Mouse (Mus musculus): ENCODE data around the gene Klk1b4.
"Not testable (repeated sequence)": the region's sequence is repeated elsewhere in the genome, so short reads cannot be mapped to it uniquely, and the experiment has no call there.

Gene Klk1b4

DNA sequence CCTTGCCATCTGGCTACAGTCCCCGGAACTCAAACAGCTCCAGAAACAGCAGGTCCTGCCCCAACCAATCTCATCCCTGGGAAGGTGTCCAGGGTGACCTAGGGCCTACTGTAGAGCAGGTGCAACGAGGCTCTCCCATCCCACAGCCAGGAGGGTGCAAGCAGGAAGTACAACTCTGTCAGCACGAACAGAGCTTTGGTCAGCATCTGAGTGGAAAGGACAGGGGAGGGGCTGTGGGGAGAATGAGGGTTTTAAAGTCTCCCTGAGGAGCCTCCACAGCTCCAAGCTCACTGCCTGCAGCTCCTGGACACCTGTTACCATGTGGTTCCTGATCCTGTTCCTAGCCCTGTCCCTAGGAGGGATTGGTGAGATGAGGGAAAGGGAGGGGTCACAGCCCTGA, at the start of gene Klk1b4:
TSS of gene Klk1b4 (plus strand) at position 301 of the 400 bp plus-strand sequence.
- DNase-seq: not testable (repeated sequence)

- DNase-seq: no peak
Observed at GRCm38 (mm10) chr7:44179299-44180045, 27.8 kb upstream of the Klk1b4 start.

DNA sequence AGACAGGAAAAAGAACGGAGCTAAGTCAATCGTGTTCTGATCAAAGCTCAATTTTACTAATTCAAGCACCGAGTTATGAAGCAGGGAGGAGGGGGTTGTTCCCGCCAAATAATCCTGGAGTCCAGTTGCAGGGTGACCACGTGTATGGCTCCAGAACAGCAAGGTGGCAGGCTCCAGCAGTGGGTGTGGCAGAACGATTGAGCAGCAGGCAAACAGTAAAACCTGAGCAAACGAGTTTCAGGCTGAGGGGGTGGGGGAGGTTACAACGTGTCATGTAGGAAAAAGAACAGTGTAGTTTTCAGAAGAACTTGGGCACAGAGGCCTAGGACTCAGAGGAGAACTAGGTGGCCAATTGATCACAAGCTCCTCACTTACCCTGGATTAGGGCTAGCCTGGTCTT, 20.7 kb upstream of the Klk1b4 start:
- not testable (repeated sequence) for DNase-seq

DNA sequence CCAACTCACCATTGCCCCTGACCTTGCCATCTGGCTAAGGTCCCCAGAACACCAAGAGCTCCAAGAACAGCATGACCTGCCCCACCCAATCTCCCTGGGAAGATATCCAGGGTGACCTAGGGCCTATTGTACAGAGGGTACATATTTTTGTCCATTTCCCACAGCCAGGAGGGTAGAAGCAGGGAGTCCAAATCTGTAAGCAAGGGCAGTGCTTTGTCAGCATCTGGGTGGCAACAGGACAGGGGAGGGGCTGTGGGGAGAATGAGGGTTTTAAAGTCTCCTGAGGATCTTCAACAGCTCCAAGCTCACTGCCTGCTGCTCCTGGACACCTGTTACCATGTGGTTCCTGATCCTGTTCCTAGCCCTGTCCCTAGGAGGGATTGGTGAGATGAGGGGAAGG, 19.3 kb upstream of the Klk1b4 start, which contains the start of gene Klk1b24:
TSS of gene Klk1b24 (plus strand) at position 301 of the 400 bp plus-strand sequence.
- DNase-seq: not testable (repeated sequence)

- DNase-seq: not testable (repeated sequence)
Observed at GRCm38 (mm10) chr7:44193466-44193865, 13.8 kb upstream of the Klk1b4 start.

DNA sequence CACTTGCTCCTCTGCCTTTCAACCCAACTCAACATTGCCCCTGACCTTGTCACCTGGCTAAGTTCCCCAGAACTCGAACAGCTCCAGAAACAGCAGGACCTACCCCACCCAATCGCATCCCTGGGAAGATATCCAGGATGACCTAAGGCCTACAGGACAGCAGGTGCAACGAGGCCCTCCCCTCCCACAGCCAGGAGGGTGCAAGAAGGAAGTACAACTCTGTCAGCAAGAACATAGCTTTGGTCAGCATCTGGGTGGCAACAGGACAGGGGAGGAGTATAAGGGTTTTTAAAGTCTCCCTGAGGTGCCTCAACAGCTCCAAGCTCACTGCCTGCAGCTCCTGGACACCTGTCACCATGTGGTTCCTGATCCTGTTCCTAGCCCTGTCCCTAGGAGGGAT, 9.3 kb upstream of the Klk1b4 start, which contains the start of gene Klk1b3:
TSS of gene Klk1b3 (plus strand) at position 301 of the 400 bp plus-strand sequence.
- no peak for DNase-seq

DNA sequence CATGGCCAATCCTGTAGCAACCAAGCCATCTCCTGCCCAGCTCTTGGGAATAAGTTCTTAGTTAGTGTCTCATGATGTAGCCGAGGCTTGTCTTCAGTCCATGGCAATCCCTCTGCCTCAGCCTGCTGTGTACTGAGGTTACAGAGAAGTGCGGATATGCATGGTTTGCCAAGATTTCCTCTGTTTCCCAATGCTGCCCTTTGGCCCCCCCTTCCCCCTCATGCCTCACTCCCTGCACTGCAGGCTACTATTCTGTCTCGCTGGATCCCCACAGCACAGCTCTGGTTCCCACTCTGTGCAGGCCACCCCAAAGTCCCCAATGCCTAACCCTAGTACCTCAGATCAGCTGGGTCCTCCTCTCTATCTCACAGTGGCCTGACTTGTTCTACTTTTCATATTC, 1.1 kb downstream of the Klk1b4 start:
- DNase-seq: no peak

DNA sequence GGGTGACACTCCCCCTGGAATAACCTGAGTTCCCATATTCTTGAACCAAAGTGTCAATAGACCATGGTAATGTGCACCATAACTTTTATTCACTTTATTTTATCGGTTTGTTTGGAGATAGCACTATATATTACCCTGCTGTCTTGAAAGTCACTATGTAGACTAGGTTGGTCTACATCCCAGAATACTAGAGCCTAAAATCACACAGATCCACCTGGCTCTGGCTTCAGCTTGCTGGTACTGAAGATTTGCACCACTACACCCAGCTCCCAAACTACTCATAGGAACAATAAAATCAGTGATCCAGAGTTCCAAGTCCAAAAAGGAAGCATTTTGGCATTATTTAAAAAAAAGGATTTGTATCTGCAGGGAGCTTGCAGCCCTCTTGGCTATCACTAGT, 8.4 kb downstream of the Klk1b4 start, which contains the start of gene Klk1b5:
TSS of gene Klk1b5 (plus strand) at position 301 of the 400 bp plus-strand sequence.
- no peak for DNase-seq

DNA sequence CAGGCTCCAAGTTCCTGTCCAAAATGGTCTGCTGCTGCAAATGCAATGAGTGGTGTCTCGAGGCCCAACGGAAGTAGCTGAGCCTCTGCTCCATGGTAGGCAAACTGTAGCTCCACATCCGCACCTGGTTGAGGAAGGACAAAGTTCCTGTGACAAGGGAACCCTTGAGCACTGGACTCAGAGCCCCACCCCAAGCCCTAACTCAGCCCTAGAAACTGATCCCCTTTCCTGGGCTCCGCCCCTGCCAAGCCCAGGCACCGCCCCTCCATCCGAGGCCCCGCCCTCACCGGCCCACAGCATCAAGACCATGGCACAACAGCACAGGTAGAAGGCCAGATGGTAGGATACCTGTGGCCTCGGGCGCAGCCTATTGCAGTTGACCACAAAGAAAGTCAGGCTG, 14.4 kb downstream of the Klk1b4 start:
- not testable (repeated sequence) for DNase-seq

- DNase-seq: not testable (repeated sequence)
Observed at GRCm38 (mm10) chr7:44222335-44222734, 15.1 kb downstream of the Klk1b4 start.

DNA sequence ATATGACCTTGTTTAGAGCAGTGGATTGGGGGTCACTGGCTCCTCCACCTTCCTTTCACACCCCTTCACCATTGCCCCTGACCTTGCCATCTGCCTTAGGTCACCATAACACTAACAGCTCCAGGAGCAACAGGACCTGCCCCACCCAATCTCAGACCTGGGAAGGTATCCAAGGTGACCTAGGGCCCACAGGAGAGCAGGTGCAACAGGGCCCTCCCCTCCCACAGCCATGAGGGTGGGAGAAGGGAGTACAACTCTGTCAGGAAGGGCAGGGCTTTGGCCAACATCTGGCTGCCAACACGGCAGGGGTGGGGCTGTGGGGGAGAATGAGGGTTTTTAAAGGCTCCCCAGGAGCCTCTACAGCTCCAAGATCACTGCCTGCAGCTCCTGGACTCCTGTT, 17.8 kb downstream of the Klk1b4 start, which contains the start of gene Klk1:
TSS of gene Klk1 (plus strand) at position 285 of the 400 bp plus-strand sequence.
- no peak for DNase-seq

DNA sequence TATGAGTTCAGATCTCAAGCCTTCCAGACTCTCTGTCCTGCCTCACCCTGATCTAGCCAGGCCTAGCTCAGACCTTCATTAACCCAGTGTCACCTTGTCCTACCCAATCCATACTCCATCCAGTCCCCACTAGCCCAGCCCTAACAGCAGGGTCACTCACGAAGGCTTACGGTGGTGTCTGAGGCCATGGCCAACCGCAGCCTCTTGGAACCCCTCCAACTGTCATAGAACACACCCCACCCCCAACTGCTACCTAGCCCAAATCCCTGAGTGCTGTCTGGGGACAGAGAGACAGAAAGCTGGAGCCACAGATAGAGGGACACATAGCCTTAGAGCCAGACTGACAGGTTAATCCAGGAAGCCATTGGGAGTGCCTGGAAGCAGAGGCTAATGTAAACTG, 28.7 kb downstream of the Klk1b4 start, which contains the start of gene Gm36864:
TSS of gene Gm36864 (plus strand) at position 269 of the 400 bp plus-strand sequence.
- DNase-seq: no peak

DNA sequence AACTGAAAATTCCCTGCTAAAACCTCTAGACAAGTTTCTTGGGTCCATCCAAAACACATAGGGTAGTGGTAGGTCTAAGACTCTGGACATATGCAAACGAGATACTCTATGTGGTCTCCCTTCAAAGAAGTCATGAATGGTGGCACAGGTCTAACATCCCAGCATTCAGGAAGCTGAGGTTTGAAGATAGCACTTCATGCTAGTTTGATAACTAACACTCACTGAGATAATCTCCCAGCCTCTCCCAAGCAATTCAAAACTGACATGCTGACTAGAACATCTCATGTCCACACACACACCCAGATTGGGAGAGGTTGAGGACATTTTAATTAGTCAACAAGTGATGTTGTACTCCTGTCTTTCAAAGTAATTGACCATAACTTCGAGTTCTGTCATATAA, 32.7 kb downstream of the Klk1b4 start:
- no peak for DNase-seq

- no peak for DNase-seq
Observed at GRCm38 (mm10) chr7:44240712-44241111, 33.5 kb downstream of the Klk1b4 start.

- no peak for DNase-seq
Observed at GRCm38 (mm10) chr7:44241163-44241562, 33.9 kb downstream of the Klk1b4 start.

- DNase-seq: no peak
Observed at GRCm38 (mm10) chr7:44244080-44244479, 36.8 kb downstream of the Klk1b4 start.

DNA sequence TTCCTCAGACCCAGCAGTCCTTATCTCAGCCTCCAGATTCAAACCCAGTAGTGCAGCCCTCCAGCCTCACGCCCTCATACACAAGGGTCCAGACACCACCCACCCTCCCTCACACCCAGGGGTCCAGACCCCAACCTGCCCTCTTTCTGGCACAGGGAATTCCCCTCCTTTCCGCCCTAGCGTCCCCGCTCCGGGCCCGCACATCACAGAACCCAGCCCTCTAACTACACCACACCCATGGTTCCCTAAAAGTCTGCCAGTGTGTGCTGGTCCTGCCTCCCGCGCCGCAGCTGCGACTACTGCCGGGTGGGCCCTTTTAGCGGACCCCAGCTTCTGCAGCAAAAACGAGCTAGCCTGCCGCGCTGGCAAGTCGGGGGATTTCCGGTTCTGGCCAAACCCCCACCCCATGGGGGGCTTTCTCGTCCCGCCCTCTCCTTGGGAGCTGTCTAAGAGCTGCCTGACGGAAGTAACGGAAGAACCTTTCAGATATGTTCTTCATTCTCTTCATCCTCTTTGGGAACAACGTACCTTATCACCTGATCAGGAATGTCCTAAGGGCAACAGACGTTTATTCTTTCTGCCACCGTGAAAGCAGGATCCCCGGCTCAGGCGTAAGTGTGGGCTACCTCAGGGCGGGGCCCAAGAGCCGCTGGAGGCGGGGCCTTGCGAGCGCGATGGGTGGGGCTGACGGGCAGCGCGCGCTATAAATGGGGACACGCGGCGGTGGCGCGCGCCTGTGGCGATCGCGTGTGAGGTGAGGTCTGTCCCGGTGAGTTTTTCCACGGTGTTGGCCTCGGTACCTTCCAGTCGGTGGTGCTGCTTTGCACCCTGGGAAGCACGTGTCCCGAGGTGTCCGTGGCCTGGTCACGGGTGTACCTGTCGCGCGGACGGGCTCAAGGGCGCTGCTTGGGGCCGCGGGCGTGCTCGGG, 39.1 kb downstream of the Klk1b4 start, which contains the start of the genes 1700028J19Rik and 2410002F23Rik:
TSS of gene 1700028J19Rik (minus strand) at position 641 of the 929 bp plus-strand sequence.
TSS of gene 2410002F23Rik (plus strand) at position 668 of the 929 bp plus-strand sequence.
- peak; percentile 92 for DNase-seq

- DNase-seq: peak; percentile 80
Observed at GRCm38 (mm10) chr7:44246984-44247470, 39.8 kb downstream of the Klk1b4 start.

DNA sequence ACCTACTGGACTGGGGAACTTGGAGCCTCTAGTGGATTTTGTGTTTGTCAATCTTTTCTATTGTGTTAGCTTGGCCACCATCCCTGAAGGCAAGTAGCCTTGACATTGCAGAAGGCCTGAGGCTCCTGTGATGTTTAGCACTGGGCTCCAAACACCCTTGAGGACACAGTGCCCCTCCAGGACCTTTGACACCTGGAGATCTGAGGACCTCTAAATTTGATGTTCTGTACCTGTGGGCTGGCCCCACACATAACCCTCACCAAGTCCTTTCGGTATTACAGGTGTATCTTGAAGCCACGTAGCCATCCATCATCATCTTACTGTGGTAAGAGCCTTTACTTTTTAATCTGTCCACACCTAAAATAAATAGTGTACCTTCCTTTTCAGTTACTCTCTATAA, 40.7 kb downstream of the Klk1b4 start:
- no peak for DNase-seq

DNA sequence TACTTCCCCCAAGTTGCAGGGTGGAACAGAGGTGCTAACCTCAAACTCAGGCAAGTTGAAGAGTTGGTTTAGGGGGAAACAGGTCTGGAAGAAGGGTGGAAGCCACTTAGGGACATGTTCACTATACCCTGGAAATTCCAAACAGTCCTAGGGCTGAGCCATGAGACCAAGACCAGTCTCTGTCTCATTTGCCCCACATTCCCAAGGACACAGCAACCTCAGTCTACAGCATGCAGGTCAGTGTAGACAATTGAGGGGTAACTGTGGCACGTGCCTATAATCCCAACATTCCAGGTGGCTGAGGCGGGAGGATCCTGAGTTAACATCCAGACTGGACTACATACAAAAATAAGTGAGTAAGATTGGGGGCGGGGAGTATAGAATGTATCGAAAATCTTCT, 42.0 kb downstream of the Klk1b4 start:
- DNase-seq: no peak

- DNase-seq: not testable (repeated sequence)
Observed at GRCm38 (mm10) chr7:44250732-44251275, 43.6 kb downstream of the Klk1b4 start.

GRCm38 (mm10) chr7:44253023-44253616, 45.9 kb downstream of the Klk1b4 start:
- DNase-seq: no peak

Measured in cerebellum, adult 11-12 months (tissue).